Mouse (Mus musculus) olfactory bulb, adult 2 months (tissue): ENCODE results near the gene Arhgap24.

Source experiments
- CTCF ChIP-seq: fragments of 200-500 bp; IDR thresholded peaks from 2 replicates; pipeline ENCODE4 v1.5.1; 2012; ENCODE audit warnings: low read depth, mild to moderate bottlenecking, low read length, moderate library complexity; ENCODE audit not compliant: insufficient read depth
- POLR2A ChIP-seq: fragments of 200-500 bp; IDR thresholded peaks from 2 replicates; pipeline ENCODE4 v1.6.1; 2012; ENCODE audit warnings: mild to moderate bottlenecking, low read depth, low read length, moderate library complexity; ENCODE audit not compliant: insufficient read depth

- TF ChIP-seq POLR2A, result no peak
- TF ChIP-seq CTCF, result no peak
These were observed 296.1 kb downstream of the Arhgap24 start for GRCm38 (mm10) chr5:102777255-102777654.
